Mouse (Mus musculus): Measurements from ENCODE around the gene Styxl1. TPM values are rescaled to one million over a fixed set of nuclear protein-coding genes. Genes with fewer than 3 reads are reported as not detected.
A peak's percentile ranks its signal among the peaks of the same experiment; 100 is the strongest.

Styxl1 gene
- polyA plus RNA-seq, 1 experiment from 2014 or later, result 0.25 TPM

DNA sequence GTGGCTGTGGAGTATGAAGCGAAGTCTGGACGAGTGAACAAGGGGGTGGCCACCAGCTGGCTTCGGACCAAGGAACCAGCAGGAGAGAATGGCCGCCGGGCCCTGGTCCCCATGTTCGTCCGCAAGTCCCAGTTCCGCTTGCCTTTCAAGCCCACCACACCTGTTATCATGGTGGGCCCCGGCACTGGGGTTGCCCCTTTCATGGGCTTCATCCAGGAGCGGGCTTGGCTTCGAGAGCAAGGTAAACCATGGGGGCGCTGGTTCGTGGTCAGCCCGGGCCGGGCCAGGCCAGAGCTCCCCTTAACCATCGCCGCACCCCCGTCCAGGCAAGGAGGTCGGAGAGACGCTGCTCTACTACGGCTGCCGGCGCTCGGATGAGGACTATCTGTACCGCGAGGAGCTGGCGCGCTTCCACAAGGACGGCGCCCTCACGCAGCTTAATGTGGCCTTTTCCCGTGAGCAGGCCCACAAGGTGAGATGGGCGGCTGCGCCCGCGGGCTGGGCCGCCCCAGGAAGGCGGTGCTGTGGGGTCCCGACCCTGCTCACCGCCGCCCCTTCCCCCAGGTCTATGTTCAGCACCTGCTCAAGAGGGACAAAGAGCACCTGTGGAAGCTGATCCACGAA, 44.0 kb downstream of the Styxl1 start:
- no peaks in the 10 kb centered on the region for H3K27me3 ChIP-seq
- 96% methylated on average over 42 of the region's 42 CpGs for WGBS
- H3K4me1 ChIP-seq (replicated peaks), result no peaks in the 10 kb centered on the region
- H3K4me2 ChIP-seq, result no peak overlapping the region
- no peak for ATAC-seq (ENCODE audit: low FRiP score, low read depth)
- H3K27ac ChIP-seq (replicated peaks), result no peak overlapping the region
- H3K9me3 ChIP-seq, result no peaks in the 10 kb centered on the region
- peaks cover 77% of the 10 kb centered on the region for H3K36me3 ChIP-seq
- H3K4me3 ChIP-seq, result no peak overlapping the region
- no peak overlapping the region for H3K9ac ChIP-seq

DNA sequence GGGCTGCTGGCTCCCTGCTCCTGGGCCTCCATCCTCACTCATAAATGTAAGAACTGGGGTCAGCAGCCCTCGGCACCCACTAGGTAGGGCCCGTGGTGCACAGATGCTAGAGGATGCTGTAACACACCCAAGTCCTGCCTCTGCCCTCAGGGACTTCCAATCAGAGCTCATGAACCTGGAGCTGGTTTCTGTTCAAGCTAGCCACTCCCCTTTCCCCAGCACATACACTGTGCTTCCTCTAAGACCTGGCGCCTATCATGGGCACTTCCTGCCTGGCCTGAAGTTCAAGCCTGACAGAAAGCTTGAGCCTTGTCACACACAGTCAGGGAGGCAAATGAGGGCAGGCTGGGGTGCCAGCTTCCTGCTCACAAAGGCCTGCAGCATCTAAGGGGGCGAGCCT, 45.1 kb downstream of the Styxl1 start:
- Histone ChIP-seq H3K9ac (no peak overlapping the region), H3K4me2 (no peak overlapping the region), H3K27ac (replicated peaks) (no peak overlapping the region), H3K4me3 (no peak overlapping the region), H3K36me3 (peaks cover 77% of the 10 kb centered on the region), H3K9me3 (no peaks in the 10 kb centered on the region), H3K27me3 (no peaks in the 10 kb centered on the region), H3K4me1 (replicated peaks) (no peaks in the 10 kb centered on the region)
- no peak for ATAC-seq (ENCODE audit: low FRiP score, low read depth)
- WGBS, result 87% methylated on average over 4 of the region's 4 CpGs

DNA sequence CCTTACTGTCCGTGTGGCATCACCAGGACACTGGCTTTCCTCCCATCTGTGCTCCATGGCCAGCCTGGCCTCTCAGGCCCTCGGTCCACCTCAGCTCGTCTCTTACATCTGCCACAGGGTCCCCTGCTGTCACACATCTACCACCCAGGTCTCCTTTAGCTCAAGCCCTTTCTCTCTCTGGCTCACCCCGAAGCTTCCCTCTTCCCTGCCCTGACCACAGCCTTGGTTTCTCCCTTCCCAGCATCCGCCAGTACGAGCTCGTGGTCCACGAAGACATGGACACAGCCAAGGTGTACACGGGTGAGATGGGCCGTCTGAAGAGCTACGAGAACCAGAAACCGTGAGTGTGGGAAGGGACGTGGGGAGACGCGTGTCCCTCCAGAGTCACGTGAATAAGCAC, 46.9 kb downstream of the Styxl1 start:
- peaks cover 8% of the 10 kb centered on the region for H3K4me1 ChIP-seq (replicated peaks)
- no peak for ATAC-seq (ENCODE audit: low FRiP score, low read depth)

DNA sequence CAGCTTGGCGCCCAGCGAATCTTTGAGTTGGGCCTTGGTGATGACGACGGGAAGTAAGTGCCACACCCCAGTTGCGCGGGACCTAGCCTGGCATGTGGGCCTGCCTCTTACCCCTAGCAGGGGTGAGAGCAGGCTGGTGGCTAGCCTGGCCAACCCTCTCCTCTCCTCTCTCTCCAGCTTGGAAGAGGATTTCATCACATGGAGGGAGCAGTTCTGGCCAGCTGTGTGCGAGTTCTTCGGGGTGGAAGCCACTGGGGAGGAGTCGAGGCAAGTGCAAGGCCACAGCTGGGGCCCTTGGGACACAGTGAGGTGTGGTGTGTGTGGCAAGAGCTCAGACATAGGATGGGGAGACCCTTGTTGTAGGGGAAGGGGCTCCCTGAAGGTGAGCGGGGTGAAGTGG, 47.3 kb downstream of the Styxl1 start:
- Histone ChIP-seq H3K27me3 (no peaks in the 10 kb centered on the region), H3K9ac (no peak overlapping the region), H3K9me3 (no peaks in the 10 kb centered on the region), H3K4me1 (replicated peaks) (peaks cover 12% of the 10 kb centered on the region), H3K27ac (replicated peaks) (no peak overlapping the region), H3K4me2 (no peak overlapping the region), H3K36me3 (peaks cover 68% of the 10 kb centered on the region), H3K4me3 (no peak overlapping the region)
- no peak for ATAC-seq (ENCODE audit: low FRiP score, low read depth)
- WGBS, result 92% methylated on average over 10 of the region's 10 CpGs

More for the DNA sequence above, 46.9 kb downstream of the Styxl1 start:
- Histone ChIP-seq H3K9ac (no peak overlapping the region), H3K4me3 (no peak overlapping the region), H3K4me2 (no peak overlapping the region), H3K27me3 (no peaks in the 10 kb centered on the region), H3K27ac (replicated peaks) (no peak overlapping the region), H3K36me3 (peaks cover 71% of the 10 kb centered on the region), H3K9me3 (no peaks in the 10 kb centered on the region)
- WGBS, result 94% methylated on average over 16 of the region's 16 CpGs

DNA sequence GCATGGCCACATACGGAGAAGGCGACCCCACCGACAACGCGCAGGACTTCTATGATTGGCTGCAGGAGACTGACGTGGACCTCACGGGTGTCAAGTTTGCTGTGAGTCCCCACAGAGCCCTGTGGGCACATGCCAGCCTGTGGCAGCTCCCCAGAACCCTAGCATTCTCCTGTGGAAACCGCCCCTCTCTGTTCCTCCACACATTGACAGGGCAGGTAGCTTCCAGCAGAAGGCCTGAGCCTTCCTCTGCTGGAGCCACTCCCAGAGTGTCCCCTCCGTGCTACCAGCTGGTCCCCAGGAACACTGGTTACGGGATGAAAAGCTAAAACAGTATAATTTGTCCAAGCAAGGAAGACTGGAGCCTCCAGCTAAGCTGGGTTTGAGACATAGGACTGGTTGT, 47.9 kb downstream of the Styxl1 start:
- H3K27me3 ChIP-seq, result no peaks in the 10 kb centered on the region
- no peak overlapping the region for H3K27ac ChIP-seq (replicated peaks)
- H3K4me1 ChIP-seq (replicated peaks), result peaks cover 18% of the 10 kb centered on the region
- peaks cover 61% of the 10 kb centered on the region for H3K36me3 ChIP-seq
- H3K4me2 ChIP-seq, result no peak overlapping the region
- 95% methylated on average over 10 of the region's 10 CpGs for WGBS
- H3K9me3 ChIP-seq, result no peaks in the 10 kb centered on the region
- H3K4me3 ChIP-seq, result no peak overlapping the region
- no peak overlapping the region for H3K9ac ChIP-seq
- ATAC-seq (ENCODE audit: low FRiP score, low read depth), result no peak

DNA sequence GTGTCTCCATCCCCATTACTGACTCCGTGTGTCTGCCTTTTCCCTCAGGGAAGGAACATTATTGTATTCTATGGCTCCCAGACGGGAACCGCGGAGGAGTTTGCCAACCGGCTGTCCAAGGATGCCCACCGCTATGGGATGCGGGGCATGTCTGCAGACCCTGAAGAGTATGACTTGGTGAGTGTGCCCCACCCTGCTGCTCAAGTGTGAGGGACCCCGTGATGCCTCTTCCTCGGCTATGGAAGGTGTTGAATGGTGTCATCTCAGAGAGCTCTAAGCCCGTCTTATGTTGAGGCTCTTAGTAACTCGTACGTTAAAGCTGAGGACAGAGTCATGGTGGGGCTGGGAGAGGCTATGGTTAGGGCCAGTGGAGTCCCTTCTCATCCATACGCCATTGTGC, 48.8 kb downstream of the Styxl1 start:
- H3K9me3 ChIP-seq, result no peaks in the 10 kb centered on the region
- 88% methylated on average over 13 of the region's 13 CpGs for WGBS
- H3K36me3 ChIP-seq, result peaks cover 52% of the 10 kb centered on the region
- H3K9ac ChIP-seq, result no peak overlapping the region
- peaks cover 27% of the 10 kb centered on the region for H3K4me1 ChIP-seq (replicated peaks)
- no peak for ATAC-seq (ENCODE audit: low FRiP score, low read depth)
- H3K4me2 ChIP-seq, result no peak overlapping the region
- H3K4me3 ChIP-seq, result no peak overlapping the region
- H3K27me3 ChIP-seq, result no peaks in the 10 kb centered on the region
- H3K27ac ChIP-seq (replicated peaks), result no peak overlapping the region

DNA sequence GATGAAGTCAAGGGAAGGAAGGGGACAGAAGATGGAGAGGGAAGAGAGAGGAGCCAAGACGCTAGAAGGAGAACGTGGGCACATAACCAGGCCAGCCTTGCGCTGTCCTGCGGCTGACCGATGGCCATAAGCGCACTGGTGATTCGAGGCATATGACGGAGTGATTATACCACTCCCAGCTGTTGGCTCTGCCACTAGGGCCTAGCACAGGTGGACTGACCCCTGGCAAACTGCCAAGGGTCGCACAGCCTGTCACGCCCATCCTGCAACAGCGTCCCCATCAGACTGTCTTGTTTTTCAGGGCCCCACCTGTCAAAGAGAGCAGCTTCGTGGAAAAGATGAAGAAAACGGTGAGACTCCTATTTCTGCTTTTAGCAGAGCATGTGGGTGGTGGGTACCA, 49.8 kb downstream of the Styxl1 start:
- ATAC-seq (ENCODE audit: low FRiP score, low read depth), result no peak
- no peak overlapping the region for H3K9ac ChIP-seq
- H3K4me1 ChIP-seq (replicated peaks), result peaks cover 34% of the 10 kb centered on the region
- H3K4me2 ChIP-seq, result no peak overlapping the region
- peaks cover 42% of the 10 kb centered on the region for H3K36me3 ChIP-seq
- H3K27me3 ChIP-seq, result no peaks in the 10 kb centered on the region
- no peak overlapping the region for H3K27ac ChIP-seq (replicated peaks)
- WGBS, result 93% methylated on average over 13 of the region's 13 CpGs
- H3K9me3 ChIP-seq, result no peaks in the 10 kb centered on the region
- no peak overlapping the region for H3K4me3 ChIP-seq

DNA sequence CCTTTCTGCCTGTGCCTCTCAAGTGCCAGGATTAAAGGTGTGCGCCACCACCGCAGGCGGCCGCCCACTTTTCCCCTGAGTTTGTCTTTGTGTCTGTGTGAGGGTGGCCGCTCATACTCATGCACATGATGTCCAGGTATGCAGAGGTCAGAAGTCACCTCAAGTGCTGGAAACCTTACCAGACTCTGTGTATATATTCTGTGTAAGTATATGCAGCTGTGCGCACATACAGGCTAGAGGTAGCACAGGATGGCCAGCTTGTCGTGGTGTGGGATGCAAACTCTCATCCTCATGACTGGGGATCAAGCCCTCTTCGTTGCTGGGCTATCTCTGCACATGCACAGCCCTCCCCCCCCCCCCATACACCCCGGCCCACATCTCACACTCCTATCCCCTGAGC, 50.3 kb downstream of the Styxl1 start:
- 86% methylated on average over 9 of the region's 9 CpGs for WGBS
- no peak overlapping the region for H3K9ac ChIP-seq

DNA sequence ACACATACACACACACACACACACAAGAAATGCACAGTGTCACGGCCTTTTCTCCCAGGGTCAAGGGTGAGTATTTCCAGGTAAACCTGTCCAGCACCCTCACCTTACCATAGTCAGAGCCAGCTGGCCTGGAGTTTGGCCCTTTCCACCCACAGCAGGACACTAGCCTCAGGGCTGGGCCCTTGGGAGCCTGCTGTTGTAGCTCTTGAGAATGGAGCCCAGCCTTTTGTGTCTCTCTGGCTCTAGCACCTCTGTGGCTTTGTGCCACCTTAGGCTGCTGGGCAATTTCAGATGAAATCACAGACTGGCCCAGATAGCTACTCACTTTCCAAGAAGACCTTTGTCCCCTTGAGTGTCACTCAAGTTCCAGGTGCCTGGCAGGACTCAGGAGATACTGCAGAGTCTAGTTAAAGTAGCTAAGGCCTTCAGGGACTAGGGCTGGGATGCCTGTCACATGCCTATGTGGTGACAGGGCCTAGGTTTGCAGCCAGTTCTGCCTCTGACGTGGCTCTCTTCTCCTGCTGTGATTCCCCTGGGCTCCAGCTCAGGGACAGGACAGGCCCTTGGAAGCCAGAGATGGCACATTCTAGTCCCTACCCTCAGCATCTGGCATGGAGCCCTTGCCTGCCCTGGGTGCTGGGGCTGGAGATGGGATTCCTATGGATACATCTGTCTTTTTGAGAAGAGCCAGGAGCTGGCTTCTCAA, 51.4 kb downstream of the Styxl1 start:
- Histone ChIP-seq H3K4me1 (replicated peaks) (peaks cover 38% of the 10 kb centered on the region), H3K36me3 (peaks cover 27% of the 10 kb centered on the region), H3K4me3 (no peak overlapping the region), H3K4me2 (peak overlapping the region; percentile 38; the same call in 1 of the 2 replicates), H3K9me3 (no peaks in the 10 kb centered on the region), H3K9ac (no peak overlapping the region), H3K27me3 (no peaks in the 10 kb centered on the region), H3K27ac (replicated peaks) (no peak overlapping the region)
- WGBS, result 52% methylated on average over 2 of the region's 2 CpGs
- ATAC-seq (ENCODE audit: low FRiP score, low read depth), result no peak

More for the DNA sequence above, 50.3 kb downstream of the Styxl1 start:
- Histone ChIP-seq H3K36me3 (peaks cover 37% of the 10 kb centered on the region), H3K4me1 (replicated peaks) (peaks cover 34% of the 10 kb centered on the region), H3K27me3 (no peaks in the 10 kb centered on the region), H3K4me2 (no peak overlapping the region), H3K9me3 (no peaks in the 10 kb centered on the region), H3K27ac (replicated peaks) (no peak overlapping the region), H3K4me3 (no peak overlapping the region)
- no peak for ATAC-seq (ENCODE audit: low FRiP score, low read depth)

DNA sequence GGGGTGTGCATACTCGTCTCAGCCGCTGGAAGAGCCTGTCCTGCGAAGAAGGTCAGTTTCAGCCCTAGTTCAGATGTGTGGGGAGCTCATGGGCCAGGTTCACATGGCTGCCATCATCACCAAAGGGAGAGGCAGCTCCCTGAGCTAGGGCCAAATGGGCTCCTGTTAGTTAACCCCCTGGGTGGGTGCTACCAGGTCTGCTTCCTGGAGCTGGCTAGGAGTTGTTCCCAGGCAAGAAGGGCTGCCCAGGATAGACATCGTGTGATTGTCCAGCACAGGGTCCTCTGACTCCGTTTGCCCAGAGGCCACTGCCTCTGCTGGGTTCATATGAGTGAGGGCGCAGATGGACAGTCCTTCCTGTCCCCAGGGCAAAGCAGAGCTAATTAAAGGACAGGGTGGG, 52.2 kb downstream of the Styxl1 start:
- peak overlapping the region; percentile 38 for H3K4me2 ChIP-seq
- peak overlapping the region; percentile 1; the same call in 1 of the 2 replicates for H3K4me3 ChIP-seq
- no peaks in the 10 kb centered on the region for H3K9me3 ChIP-seq
- 15% methylated on average over 6 of the region's 6 CpGs for WGBS
- H3K9ac ChIP-seq, result no peak overlapping the region
- no peak for ATAC-seq (ENCODE audit: low FRiP score, low read depth)
- peaks cover 38% of the 10 kb centered on the region for H3K4me1 ChIP-seq (replicated peaks)
- H3K36me3 ChIP-seq, result peaks cover 18% of the 10 kb centered on the region
- H3K27me3 ChIP-seq, result no peaks in the 10 kb centered on the region
- H3K27ac ChIP-seq (replicated peaks), result peak overlapping the region; percentile 61

DNA sequence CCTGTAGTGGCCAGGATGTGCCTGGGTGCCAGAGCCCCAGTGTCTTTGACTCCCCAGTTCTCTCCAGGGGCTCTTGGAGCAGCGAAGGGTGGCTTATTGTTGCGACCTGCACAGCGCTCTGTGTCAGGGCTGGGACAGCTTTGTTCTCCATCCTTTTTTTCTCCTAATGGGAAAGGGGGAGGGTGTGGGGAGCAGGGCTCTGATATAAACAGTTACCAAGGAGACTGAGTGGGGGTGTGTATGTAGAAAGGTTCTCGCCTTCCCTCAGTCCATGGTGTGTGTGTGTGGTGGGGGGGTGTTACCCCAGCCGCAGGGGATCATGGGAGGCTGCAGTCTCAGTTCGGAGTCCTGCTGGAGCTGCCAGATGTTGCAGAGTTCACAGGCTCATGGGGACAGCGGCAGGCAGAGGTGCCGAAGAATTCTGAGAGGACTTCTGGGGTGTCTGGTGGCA, 52.8 kb downstream of the Styxl1 start:
- 0 out of 2 replicates have a peak overlapping the region, but pooled peaks have one; percentile 0 for H3K9ac ChIP-seq

DNA sequence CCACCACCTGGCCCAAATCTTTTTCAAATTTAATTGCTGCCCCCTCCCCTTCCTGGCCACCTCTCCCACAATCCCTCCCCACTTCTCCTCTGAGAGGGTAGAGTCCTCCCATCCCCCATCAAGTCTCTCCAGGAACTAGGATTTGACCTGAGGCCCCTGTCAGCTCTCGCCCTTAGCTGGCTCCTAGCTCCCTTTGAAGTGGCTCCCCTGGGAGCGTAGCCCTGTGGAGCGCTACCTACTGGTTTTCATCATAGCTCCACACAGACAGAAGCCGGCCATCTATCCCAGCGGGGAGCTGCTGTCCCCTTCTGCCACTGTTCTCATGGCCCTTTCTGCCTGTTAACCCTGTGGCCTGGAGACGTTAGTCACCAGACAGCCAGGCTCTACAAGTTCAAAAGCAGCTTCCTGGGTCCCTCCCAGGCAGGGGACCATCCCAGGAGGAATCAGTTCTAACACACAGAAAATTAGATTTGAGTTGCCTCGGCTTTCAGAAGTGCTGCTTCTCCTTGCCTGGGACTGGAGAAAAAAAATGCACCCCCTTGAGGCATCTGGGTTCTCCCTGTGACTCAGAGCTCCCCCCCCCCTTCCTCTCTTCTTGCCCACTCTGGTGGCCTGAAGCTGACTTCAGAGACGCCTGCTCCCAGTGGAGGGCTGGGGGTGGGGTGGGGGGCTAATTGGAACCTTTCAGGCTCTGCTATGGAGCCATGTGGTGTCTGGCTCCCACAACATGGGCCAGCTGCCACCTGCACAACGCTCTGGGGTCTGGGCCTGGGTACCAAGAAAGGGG, 53.5 kb downstream of the Styxl1 start:
- H3K4me2 ChIP-seq, result peak overlapping the region; percentile 38
- no peaks in the 10 kb centered on the region for H3K27me3 ChIP-seq
- H3K4me3 ChIP-seq, result no peak overlapping the region
- peaks cover 38% of the 10 kb centered on the region for H3K4me1 ChIP-seq (replicated peaks)
- H3K9ac ChIP-seq, result 0 out of 2 replicates have a peak overlapping the region, but pooled peaks have one; percentile 0
- H3K27ac ChIP-seq (replicated peaks), result peak overlapping the region; percentile 61
- H3K9me3 ChIP-seq, result no peaks in the 10 kb centered on the region
- peaks cover 6% of the 10 kb centered on the region; the same call in 1 of the 2 replicates for H3K36me3 ChIP-seq
- 7% methylated on average over 9 of the region's 9 CpGs for WGBS
- ATAC-seq (ENCODE audit: low FRiP score, low read depth), result peak; percentile 36

More for the DNA sequence above, 52.8 kb downstream of the Styxl1 start:
- WGBS, result 4% methylated on average over 8 of the region's 8 CpGs
- Histone ChIP-seq H3K27me3 (no peaks in the 10 kb centered on the region), H3K9me3 (no peaks in the 10 kb centered on the region), H3K4me3 (0 out of 2 replicates have a peak overlapping the region, but pooled peaks have one; percentile 1), H3K4me2 (peak overlapping the region; percentile 38), H3K36me3 (peaks cover 13% of the 10 kb centered on the region; the same call in 1 of the 2 replicates), H3K4me1 (replicated peaks) (peaks cover 38% of the 10 kb centered on the region), H3K27ac (replicated peaks) (peak overlapping the region; percentile 61)
- peak; percentile 80 for ATAC-seq (ENCODE audit: low FRiP score, low read depth)
